Mouse (Mus musculus) midbrain, embryonic 15.5 days (tissue): ENCODE measurements around the gene Ehbp1. TPM values are rescaled to one million over a fixed set of nuclear protein-coding genes. Genes with fewer than 3 reads are reported as not detected.

Source experiments
- ATAC-seq: fragments of 200-750 bp; cut with Nextera tagmentation; replicated peaks from 2 replicates; pipeline ENCODE4 v1.8.0; 2017; ENCODE audit warnings: moderate TSS enrichment
- H3K27ac ChIP-seq: fragments of 300-500 bp; sonication (generic); 2 replicates; pipeline ENCODE4 v1.5.1; 2015; ENCODE audit warnings: mild to moderate bottlenecking, inconsistent platforms
- H3K27me3 ChIP-seq: fragments of 300-500 bp; sonication (generic); replicated peaks from 2 replicates; pipeline ENCODE4 v1.6.1; 2015; ENCODE audit warnings: inconsistent platforms
- H3K36me3 ChIP-seq: fragments of 300-500 bp; sonication (generic); replicated peaks from 2 replicates; pipeline ENCODE4 v1.6.1; 2015; ENCODE audit warnings: inconsistent platforms
- H3K4me1 ChIP-seq: fragments of 300-500 bp; sonication (generic); 2 replicates; pipeline ENCODE4 v1.6.1; 2015; ENCODE audit warnings: inconsistent platforms
- H3K4me2 ChIP-seq: fragments of 300-500 bp; sonication (generic); 2 replicates; pipeline ENCODE4 v1.6.1; 2015; ENCODE audit warnings: inconsistent platforms, mild to moderate bottlenecking, moderate library complexity
- H3K4me3 ChIP-seq: fragments of 300-500 bp; sonication (generic); 2 replicates; pipeline ENCODE4 v1.5.1; 2015; ENCODE audit warnings: mild to moderate bottlenecking, inconsistent platforms
- H3K9ac ChIP-seq: fragments of 300-500 bp; sonication (generic); 2 replicates; pipeline ENCODE4 v1.6.1; 2015; ENCODE audit warnings: mild to moderate bottlenecking, inconsistent platforms
- H3K9me3 ChIP-seq: fragments of 300-500 bp; sonication (generic); 2 replicates; pipeline ENCODE4 v1.6.1; 2016; ENCODE audit warnings: inconsistent platforms
- WGBS: fragments of 180-500 bp; shearing (Covaris S2); methylation state at CpG from one replicate; pipeline ENCODE4 v1.1.7; 2015; ENCODE audit warnings: mixed read lengths; 5-methylcytosine and 5-hydroxymethylcytosine counted together
- polyA plus RNA-seq: library from polyadenylated mRNA; unstranded; fragments of >200 nt; fragmentation: Nextera tagmentation; extraction: Ambion mirVana; gene quantifications from 2 replicates; pipeline ENCODE4 v1.2.1, GENCODE M21; 2015

Ehbp1 gene
- polyA plus RNA-seq, 1 experiment from 2014 or later: 26.1 TPM

DNA sequence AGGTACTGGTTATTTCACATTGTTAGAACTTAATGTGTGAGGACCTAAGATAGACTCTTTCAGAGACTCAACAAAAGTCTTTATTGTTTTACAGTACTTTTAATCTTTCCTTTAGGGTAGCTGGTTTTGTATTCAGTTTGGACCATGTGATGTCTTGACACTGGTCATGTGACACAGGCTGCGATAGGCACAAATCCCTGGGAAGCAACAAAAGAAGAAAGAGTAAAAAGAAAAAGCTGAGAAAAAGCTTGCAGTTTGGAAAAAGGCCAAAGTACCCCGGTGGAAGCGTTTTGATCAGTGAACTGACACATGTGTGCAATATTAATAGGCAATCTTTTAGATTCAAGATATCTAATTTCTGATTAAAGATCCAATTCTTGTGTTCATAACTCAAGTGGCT is 325.8 kb downstream of the Ehbp1 start:
- H3K36me3 ChIP-seq: 0 out of 2 replicates have a peak, but pooled peaks cover 5% of the 10 kb centered on the region
- no peak for ATAC-seq
- H3K4me2 ChIP-seq: no peak overlapping the region
- H3K9me3 ChIP-seq: no peaks in the 10 kb centered on the region
- peaks cover 5% of the 10 kb centered on the region; the same call in 1 of the 2 replicates for H3K27me3 ChIP-seq
- 0 out of 2 replicates have a peak, but pooled peaks cover 3% of the 10 kb centered on the region for H3K4me1 ChIP-seq
- H3K9ac ChIP-seq: no peak overlapping the region
- no peak overlapping the region for H3K27ac ChIP-seq
- H3K4me3 ChIP-seq: no peak overlapping the region
- 9% methylated on average over 3 of the region's 3 CpGs for WGBS

DNA sequence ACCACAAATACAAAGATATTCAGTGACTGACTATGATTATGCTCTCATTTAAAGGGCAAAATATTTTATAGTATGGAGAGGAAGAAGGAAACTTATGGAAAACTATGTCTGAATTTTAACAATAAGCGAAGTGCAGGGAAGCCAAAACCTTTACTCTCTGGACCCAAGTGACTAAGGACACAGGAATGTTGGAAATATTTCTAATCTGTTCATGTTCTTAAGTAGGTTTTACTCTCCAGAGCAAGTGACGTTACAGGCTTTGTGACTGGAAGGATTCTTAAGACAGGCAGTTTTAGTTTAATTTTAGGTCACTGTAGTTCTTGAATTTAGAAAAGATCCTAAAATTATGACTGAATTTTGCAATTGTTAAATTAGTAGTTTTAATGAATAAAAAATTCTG is 333.3 kb downstream of the Ehbp1 start:
- Histone ChIP-seq H3K36me3 (no peaks in the 10 kb centered on the region), H3K27ac (peak overlapping the region; percentile 74; the same call in 1 of the 2 replicates), H3K27me3 (peaks cover 40% of the 10 kb centered on the region), H3K4me1 (peaks cover 23% of the 10 kb centered on the region), H3K9ac (no peak overlapping the region), H3K9me3 (no peaks in the 10 kb centered on the region), H3K4me2 (peak overlapping the region; percentile 38), H3K4me3 (peak overlapping the region; percentile 4; the same call in 1 of the 2 replicates)
- 33% methylated on average over 2 of the region's 2 CpGs for WGBS
- no peak for ATAC-seq

- Histone ChIP-seq H3K36me3 (no peaks in the 10 kb centered on the region), H3K9me3 (no peaks in the 10 kb centered on the region), H3K4me1 (peaks cover 29% of the 10 kb centered on the region), H3K27ac (peak overlapping the region; percentile 74), H3K27me3 (peaks cover 40% of the 10 kb centered on the region), H3K4me2 (peak overlapping the region; percentile 38), H3K4me3 (peak overlapping the region; percentile 4; the same call in 1 of the 2 replicates), H3K9ac (no peak overlapping the region)
- peak; percentile 27 for ATAC-seq
- WGBS: 9% methylated on average over 10 of the region's 10 CpGs
Measured at GRCm38 (mm10) chr11:22008129-22008596, 333.9 kb downstream of the Ehbp1 start.

DNA sequence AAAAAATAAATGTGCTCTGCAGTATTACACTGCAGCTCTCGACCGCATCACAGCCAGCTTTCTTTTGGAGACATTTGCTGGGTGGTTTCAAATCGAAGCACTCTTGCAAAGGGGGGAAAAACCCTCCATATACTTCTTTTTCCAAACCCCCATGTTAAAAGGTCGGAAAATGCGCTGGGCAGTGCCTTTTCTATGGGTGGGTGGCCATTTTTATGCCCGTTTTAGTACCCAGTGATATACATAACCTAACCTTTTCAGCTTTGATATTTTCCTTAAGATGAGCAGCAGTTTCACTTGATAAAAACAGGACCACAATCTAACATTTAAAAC is 334.3 kb downstream of the Ehbp1 start:
- ATAC-seq: peak; percentile 1; the same call in 1 of the 2 replicates
- Histone ChIP-seq H3K27ac (peak overlapping the region; percentile 74), H3K4me1 (peaks cover 29% of the 10 kb centered on the region), H3K27me3 (peaks cover 40% of the 10 kb centered on the region), H3K36me3 (no peaks in the 10 kb centered on the region), H3K9me3 (no peaks in the 10 kb centered on the region), H3K4me2 (peak overlapping the region; percentile 38), H3K9ac (no peak overlapping the region), H3K4me3 (peak overlapping the region; percentile 15)
- 7% methylated on average over 6 of the region's 6 CpGs for WGBS

GRCm38 (mm10) chr11:22007088-22007780 is 334.9 kb downstream of the Ehbp1 start:
- ATAC-seq: peak; percentile 1; the same call in 1 of the 2 replicates
- Histone ChIP-seq H3K4me1 (peaks cover 33% of the 10 kb centered on the region), H3K9ac (no peak overlapping the region), H3K4me3 (peak overlapping the region; percentile 15), H3K27ac (peak overlapping the region; percentile 74), H3K36me3 (no peaks in the 10 kb centered on the region), H3K4me2 (peak overlapping the region; percentile 38), H3K9me3 (no peaks in the 10 kb centered on the region), H3K27me3 (peaks cover 40% of the 10 kb centered on the region)
- 9% methylated on average over 20 of the region's 20 CpGs for WGBS

DNA sequence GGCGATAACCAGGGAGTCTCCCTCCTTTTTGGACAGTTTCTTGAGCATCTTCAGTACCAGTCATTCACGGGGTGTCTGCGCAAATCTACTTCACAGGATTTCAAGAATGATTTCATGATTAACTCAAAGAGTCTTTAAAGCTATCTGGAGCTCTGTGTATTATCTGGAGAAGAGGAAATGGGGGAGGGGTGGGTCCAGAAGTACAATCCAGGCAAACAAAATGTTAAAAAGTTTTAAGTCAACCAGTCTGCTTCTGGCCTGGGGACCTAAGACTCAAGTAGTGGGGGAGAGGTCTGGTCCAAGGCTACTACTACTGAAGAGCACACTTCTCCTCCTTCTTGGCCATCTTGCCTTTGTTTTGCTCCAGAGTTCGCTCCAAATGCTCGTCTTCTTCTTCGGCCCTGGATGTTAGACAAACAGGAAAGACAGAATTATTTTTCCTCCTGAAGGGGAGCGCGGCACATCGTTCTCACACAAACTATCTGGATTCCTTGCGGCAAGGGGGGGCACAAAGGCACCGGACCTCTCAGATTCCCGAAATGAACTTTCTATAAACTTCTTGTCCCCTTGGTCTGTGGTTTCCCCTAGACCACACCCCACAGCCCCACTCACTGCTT is 335.5 kb downstream of the Ehbp1 start:
- H3K4me2 ChIP-seq: peak overlapping the region; percentile 38
- H3K4me3 ChIP-seq: peak overlapping the region; percentile 15
- H3K27me3 ChIP-seq: peaks cover 40% of the 10 kb centered on the region
- no peaks in the 10 kb centered on the region for H3K9me3 ChIP-seq
- no peak for ATAC-seq
- no peak overlapping the region for H3K9ac ChIP-seq
- peak overlapping the region; percentile 74 for H3K27ac ChIP-seq
- no peaks in the 10 kb centered on the region for H3K36me3 ChIP-seq
- WGBS: 28% methylated on average over 12 of the region's 12 CpGs
- peaks cover 38% of the 10 kb centered on the region for H3K4me1 ChIP-seq

DNA sequence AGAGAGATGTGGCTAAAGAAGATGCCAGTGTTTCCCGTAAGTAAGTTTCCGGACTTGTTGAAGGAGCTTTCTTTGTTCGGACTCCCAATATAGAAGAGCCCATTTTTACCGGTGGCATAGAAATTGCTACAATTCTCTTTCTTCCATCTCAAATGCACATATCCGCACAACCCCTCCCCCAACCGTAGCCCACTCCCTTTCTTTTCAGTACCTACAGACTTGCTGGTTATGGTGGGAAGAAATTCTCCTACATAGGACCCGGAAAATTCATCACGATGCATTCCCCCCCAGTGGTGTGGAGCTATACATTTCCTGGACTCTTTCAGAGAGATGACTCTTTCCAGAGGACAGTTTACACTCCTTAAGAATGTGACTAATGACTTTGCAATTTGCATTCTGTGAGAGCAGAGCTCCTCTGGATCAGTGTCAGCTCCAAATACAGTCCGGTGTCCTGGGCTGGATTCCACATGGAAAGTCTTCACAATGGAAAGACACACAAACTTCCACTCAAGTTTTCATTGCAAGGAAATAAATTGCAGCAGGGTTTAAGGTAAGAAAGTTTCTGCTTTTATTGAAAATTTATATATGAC is 336.7 kb downstream of the Ehbp1 start:
- H3K27ac ChIP-seq: 0 out of 2 replicates have a peak overlapping the region, but pooled peaks have one; percentile 29
- ATAC-seq: no peak
- H3K27me3 ChIP-seq: peaks cover 37% of the 10 kb centered on the region

DNA sequence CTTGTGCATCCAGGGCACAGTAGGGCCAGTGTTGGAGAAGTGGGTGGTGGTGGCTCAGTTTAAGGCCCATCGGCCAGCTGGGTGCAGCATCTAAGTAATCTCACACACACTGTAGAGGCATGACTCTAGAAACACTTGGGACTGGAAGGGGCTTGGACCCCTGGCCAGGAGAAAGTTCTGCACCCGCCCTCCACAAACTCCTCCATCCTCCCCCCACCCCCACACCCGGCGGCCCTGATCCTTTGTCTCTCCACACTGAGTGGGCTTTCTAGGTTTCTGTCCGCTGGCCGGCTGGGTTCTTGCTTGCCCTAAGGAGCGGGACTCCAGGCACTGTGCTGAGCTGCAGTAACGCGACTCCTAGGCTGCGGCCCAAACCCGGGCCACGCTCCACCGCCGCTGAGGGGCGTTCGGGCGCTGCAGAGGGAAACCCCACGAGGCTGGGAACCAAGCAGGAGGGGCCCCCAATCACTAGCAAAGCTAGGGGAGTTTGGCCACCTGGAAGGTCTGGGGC is 337.7 kb downstream of the Ehbp1 start:
- Histone ChIP-seq H3K9me3 (no peaks in the 10 kb centered on the region), H3K36me3 (no peaks in the 10 kb centered on the region), H3K4me2 (peak overlapping the region; percentile 24), H3K9ac (no peak overlapping the region), H3K27ac (peak overlapping the region; percentile 76), H3K27me3 (peaks cover 45% of the 10 kb centered on the region), H3K4me1 (peaks cover 49% of the 10 kb centered on the region), H3K4me3 (no peak overlapping the region)
- 3% methylated on average over 18 of the region's 18 CpGs for WGBS
- ATAC-seq: peak; percentile 15

More for the DNA sequence above, 336.7 kb downstream of the Ehbp1 start:
- Histone ChIP-seq H3K4me3 (no peak overlapping the region), H3K36me3 (no peaks in the 10 kb centered on the region), H3K9ac (no peak overlapping the region), H3K4me2 (peak overlapping the region; percentile 11; the same call in 1 of the 2 replicates), H3K4me1 (peaks cover 49% of the 10 kb centered on the region), H3K9me3 (no peaks in the 10 kb centered on the region)
- WGBS: 32% methylated on average over 9 of the region's 9 CpGs

- 1% methylated on average over 31 of the region's 31 CpGs for WGBS
- Histone ChIP-seq H3K27ac (peak overlapping the region; percentile 82), H3K27me3 (peaks cover 55% of the 10 kb centered on the region)
Measured at GRCm38 (mm10) chr11:22003341-22003981, 338.6 kb downstream of the Ehbp1 start.

GRCm38 (mm10) chr11:22002783-22003340 is 339.2 kb downstream of the Ehbp1 start, which contains the start of gene Otx1:
Gene Otx1 (minus strand): TSS chr11:22002897.
- Histone ChIP-seq H3K4me1 (peaks cover 42% of the 10 kb centered on the region), H3K36me3 (no peaks in the 10 kb centered on the region), H3K4me3 (peak within 1 kb of the TSS; percentile 50), H3K9me3 (no peaks in the 10 kb centered on the region), H3K27ac (peak within 1 kb of the TSS; percentile 82), H3K27me3 (peaks cover 60% of the 10 kb centered on the region), H3K4me2 (peak within 1 kb of the TSS; percentile 61), H3K9ac (peak within 1 kb of the TSS; percentile 42)
- ATAC-seq: no peak
- WGBS: under 1% methylated on average over 34 of the region's 34 CpGs

More at GRCm38 (mm10) chr11:22003341-22003981, 338.6 kb downstream of the Ehbp1 start:
- Histone ChIP-seq H3K9ac (peak overlapping the region; percentile 20; the same call in 1 of the 2 replicates), H3K4me3 (peak overlapping the region; percentile 50), H3K36me3 (no peaks in the 10 kb centered on the region), H3K4me2 (peak overlapping the region; percentile 61), H3K9me3 (no peaks in the 10 kb centered on the region), H3K4me1 (peaks cover 48% of the 10 kb centered on the region)
- ATAC-seq: no peak

GRCm38 (mm10) chr11:22002062-22002782 is 339.9 kb downstream of the Ehbp1 start:
- Histone ChIP-seq H3K4me2 (peak overlapping the region; percentile 61), H3K27ac (peak overlapping the region; percentile 82), H3K9ac (peak overlapping the region; percentile 42), H3K27me3 (peaks cover 56% of the 10 kb centered on the region), H3K36me3 (no peaks in the 10 kb centered on the region), H3K4me1 (peaks cover 38% of the 10 kb centered on the region), H3K9me3 (no peaks in the 10 kb centered on the region), H3K4me3 (peak overlapping the region; percentile 50)
- under 1% methylated on average over 31 of the region's 34 CpGs for WGBS
- no peak for ATAC-seq
